Mouse (Mus musculus): ENCODE measurements around the gene Prpf19. TPM values are rescaled to one million over a fixed set of nuclear protein-coding genes. Genes with fewer than 3 reads are reported as not detected.

Gene Prpf19
- polyA plus RNA-seq, 1 experiment from 2014 or later: 43.5 TPM

- 41% methylated on average over 9 of the region's 9 CpGs for WGBS
- no peaks in the 10 kb centered on the region for H3K27me3 ChIP-seq (ENCODE audit: insufficient read depth, poor library complexity, severe bottlenecking)
- no peak for DNase-seq (ENCODE audit: low spot score)
- H3K27ac ChIP-seq: peak overlapping the region; percentile 82
- H3K4me3 ChIP-seq: peak overlapping the region; percentile 98
- H3K36me3 ChIP-seq: peaks cover 25% of the 10 kb centered on the region
- peaks cover 44% of the 10 kb centered on the region for H3K4me1 ChIP-seq (replicated peaks)
- H3K9me3 ChIP-seq: no peaks in the 10 kb centered on the region
Observed at GRCm38 (mm10) chr19:10949558-10949957, 54.5 kb downstream of the Prpf19 start.

GRCm38 (mm10) chr19:10952021-10952939, 57.2 kb downstream of the Prpf19 start:
- peak; percentile 21 for DNase-seq (ENCODE audit: low spot score)

More at GRCm38 (mm10) chr19:10952021-10952939, 57.2 kb downstream of the Prpf19 start:
- H3K36me3 ChIP-seq: no peaks in the 10 kb centered on the region; the same call in 1 of the 2 replicates
- no peak overlapping the region for H3K4me3 ChIP-seq
- H3K4me1 ChIP-seq (replicated peaks): peaks cover 32% of the 10 kb centered on the region
- H3K27ac ChIP-seq: 0 out of 2 replicates have a peak overlapping the region, but pooled peaks have one; percentile 36
- 69% methylated on average over 11 of the region's 11 CpGs for WGBS
- H3K27me3 ChIP-seq (ENCODE audit: insufficient read depth, poor library complexity, severe bottlenecking): no peaks in the 10 kb centered on the region
- no peaks in the 10 kb centered on the region for H3K9me3 ChIP-seq

Other genes starting within 250 kb of the Prpf19 start
- gene Pga5, start 217.2 kb upstream of the Prpf19 start, polyA plus RNA-seq (2016; fragmentation: Nextera tagmentation; extraction: Ambion mirVana): not detected in 2 replicates
- gene Vps37c, start 206.5 kb upstream of the Prpf19 start, polyA plus RNA-seq (2016; fragmentation: Nextera tagmentation; extraction: Ambion mirVana): 36.7 and 40.7 TPM in 2 replicates
- 0.14 and 0.18 TPM in 2 replicates for gene Cd5, start 156.2 kb upstream of the Prpf19 start, polyA plus RNA-seq (2016; fragmentation: Nextera tagmentation; extraction: Ambion mirVana)
- not detected in 2 replicates for gene Cd6, start 65.2 kb upstream of the Prpf19 start, polyA plus RNA-seq (2016; fragmentation: Nextera tagmentation; extraction: Ambion mirVana)
- gene Slc15a3, start 55.5 kb upstream of the Prpf19 start, polyA plus RNA-seq (2016; fragmentation: Nextera tagmentation; extraction: Ambion mirVana): 0.50 and 0.93 TPM in 2 replicates
- gene Tmem132a, start 25.3 kb upstream of the Prpf19 start, polyA plus RNA-seq (2016; fragmentation: Nextera tagmentation; extraction: Ambion mirVana): 119 and 135 TPM in 2 replicates
- gene Tmem109, start 13.2 kb upstream of the Prpf19 start, polyA plus RNA-seq (2016; fragmentation: Nextera tagmentation; extraction: Ambion mirVana): 50.8 and 57.3 TPM in 2 replicates
- 0.08 TPM in 1 of 2 replicates, not detected in the other for gene Zp1, start 25.4 kb downstream of the Prpf19 start, polyA plus RNA-seq (2016; fragmentation: Nextera tagmentation; extraction: Ambion mirVana)
- not detected in 2 replicates for gene Ptgdr2, start 41.9 kb downstream of the Prpf19 start, polyA plus RNA-seq (2016; fragmentation: Nextera tagmentation; extraction: Ambion mirVana)
- gene Ccdc86, start 54.0 kb downstream of the Prpf19 start, polyA plus RNA-seq (2016; fragmentation: Nextera tagmentation; extraction: Ambion mirVana): 31.7 and 38.5 TPM in 2 replicates
- gene Ms4a10, start 79.4 kb downstream of the Prpf19 start, polyA plus RNA-seq (2016; fragmentation: Nextera tagmentation; extraction: Ambion mirVana): not detected in 2 replicates
- not detected in 2 replicates for gene Ms4a15, start 98.0 kb downstream of the Prpf19 start, polyA plus RNA-seq (2016; fragmentation: Nextera tagmentation; extraction: Ambion mirVana)
- gene Ms4a18, start 122.8 kb downstream of the Prpf19 start, polyA plus RNA-seq (2016; fragmentation: Nextera tagmentation; extraction: Ambion mirVana): not detected in 2 replicates
- not detected in 2 replicates for gene Ms4a8a, start 185.9 kb downstream of the Prpf19 start, polyA plus RNA-seq (2016; fragmentation: Nextera tagmentation; extraction: Ambion mirVana)
- gene 1700017D01Rik, start 235.6 kb downstream of the Prpf19 start, polyA plus RNA-seq (2016; fragmentation: Nextera tagmentation; extraction: Ambion mirVana): not detected in 2 replicates